Mouse (Mus musculus) urinary bladder, postnatal 36 days (tissue): ENCODE measurements around the gene 1810062G17Rik.
A peak's percentile ranks its signal among the peaks of the same experiment; 100 is the strongest.

Experiments used
- DNase-seq, 2 experiments: peaks; one replicate each; pipeline ENCODE4 v3.0.0; 2022; ENCODE audit warnings: low spot score in 2 of 2, mixed read lengths in 1 of 2

1810062G17Rik gene

DNA sequence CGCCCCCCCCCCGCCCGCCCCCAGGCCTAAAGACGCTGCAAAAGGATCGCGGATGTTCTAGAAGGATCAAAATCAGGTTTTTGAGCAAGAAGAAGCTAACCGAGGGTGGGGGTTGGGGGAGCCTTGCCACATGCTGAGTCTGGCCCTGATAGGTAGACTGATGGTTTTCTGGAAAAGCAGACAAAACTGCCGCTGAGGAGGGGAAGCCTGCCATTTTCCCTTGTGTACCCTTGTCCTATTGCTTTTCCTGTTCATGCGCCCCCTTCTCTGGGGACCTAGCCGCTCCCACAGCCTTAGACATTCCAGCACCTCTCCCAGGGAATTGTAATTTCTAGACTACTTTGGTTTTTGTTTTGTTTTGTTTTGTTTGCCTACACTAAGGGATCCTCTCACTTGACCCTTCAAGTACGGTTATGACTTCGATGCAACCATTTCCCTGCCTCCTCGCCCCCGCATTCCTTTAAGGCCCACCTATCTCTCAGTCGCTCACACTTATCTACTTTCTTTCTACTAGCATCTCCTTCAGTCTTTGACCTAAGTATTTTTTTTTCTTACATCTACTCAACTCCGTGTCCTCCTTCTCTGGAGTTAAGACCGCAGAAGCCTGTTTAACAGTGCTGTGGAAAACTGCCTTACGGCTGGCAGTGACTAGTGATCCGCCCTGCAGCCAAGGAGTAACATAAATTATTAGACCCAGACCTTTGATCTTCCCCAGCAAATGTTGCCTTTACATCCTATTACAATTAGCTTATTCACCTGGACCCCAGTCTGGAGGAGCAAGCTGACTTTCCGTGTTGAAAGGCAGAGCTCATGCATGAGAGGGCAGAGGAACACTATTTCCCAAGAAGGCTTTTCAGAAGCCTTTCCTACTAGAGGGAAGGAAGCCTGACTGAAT is 771 bp downstream of the 1810062G17Rik start:
- no peak for DNase-seq

GRCm38 (mm10) chr3:36478776-36479175 is 3.0 kb downstream of the 1810062G17Rik start:
- DNase-seq, result no peak

- DNase-seq, result no peak
Observed at GRCm38 (mm10) chr3:36480486-36480885, 4.7 kb downstream of the 1810062G17Rik start.

GRCm38 (mm10) chr3:36481776-36482193 is 6.0 kb downstream of the 1810062G17Rik start:
- DNase-seq, result peak in 1 of 2 experiments; percentile 40

DNA sequence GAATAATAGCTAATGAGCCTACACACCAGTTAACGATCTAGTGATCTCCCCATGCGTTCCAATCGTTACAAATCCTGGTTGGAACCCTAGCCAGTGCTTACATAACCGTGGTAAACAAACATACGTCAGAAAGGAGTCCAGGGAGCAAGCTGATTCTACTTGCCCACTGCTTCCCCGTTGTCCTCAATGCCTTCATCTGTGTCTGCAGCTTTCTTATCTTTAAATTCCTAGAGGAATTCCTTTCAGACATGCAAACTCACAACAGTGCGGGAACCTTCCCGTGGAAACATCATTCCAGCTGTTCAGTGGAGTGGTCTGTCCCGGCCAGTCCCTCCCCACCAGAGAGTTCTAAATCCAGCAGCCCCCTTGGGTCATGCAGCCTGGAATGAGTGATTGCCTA is 7.2 kb downstream of the 1810062G17Rik start:
- no peak for DNase-seq

GRCm38 (mm10) chr3:36484292-36484691 is 8.6 kb downstream of the 1810062G17Rik start:
- no peak for DNase-seq

DNA sequence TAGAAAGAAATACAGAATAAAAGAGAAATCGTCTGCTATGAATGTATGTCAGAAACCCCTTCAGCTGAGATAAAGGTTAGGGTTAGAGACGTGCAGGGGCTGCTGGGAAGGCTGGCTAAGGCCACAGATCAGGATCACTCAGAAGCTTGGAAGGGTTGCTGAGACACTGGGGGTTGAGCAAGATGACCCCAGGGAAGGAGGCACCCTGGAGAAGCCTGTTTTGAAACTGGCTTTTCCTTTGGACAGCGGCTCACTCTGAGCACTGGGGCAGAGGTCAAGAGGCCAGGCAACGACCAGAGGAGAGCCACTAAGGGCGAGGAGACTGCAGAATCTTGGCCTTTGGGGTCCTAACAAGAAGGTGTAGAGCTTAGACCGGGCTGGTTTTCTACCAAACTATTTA is 10.4 kb downstream of the 1810062G17Rik start:
- peak in 1 of 2 experiments; percentile 42 for DNase-seq

GRCm38 (mm10) chr3:36486881-36487280 is 11.1 kb downstream of the 1810062G17Rik start:
- no peak for DNase-seq

DNA sequence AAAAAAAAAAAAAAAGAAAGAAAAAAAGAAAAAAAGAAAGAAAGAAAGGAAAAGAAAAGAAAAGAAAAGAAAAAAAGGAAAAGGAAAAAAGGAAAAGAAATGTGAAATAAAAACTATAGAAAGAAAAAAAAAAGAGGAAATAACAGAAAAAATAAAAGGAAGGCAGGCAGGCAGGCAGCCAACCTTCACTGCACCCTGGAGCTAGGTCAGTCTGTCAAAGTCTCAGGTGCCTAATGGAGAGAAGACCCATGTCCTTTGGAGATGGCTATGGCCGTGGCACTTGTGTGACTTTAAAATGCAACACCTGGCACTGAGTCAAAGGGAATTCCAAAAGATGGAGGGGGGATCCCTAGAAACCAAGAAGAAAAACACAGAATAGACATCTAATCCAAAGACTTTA is 12.6 kb downstream of the 1810062G17Rik start:
- no peak for DNase-seq

DNA sequence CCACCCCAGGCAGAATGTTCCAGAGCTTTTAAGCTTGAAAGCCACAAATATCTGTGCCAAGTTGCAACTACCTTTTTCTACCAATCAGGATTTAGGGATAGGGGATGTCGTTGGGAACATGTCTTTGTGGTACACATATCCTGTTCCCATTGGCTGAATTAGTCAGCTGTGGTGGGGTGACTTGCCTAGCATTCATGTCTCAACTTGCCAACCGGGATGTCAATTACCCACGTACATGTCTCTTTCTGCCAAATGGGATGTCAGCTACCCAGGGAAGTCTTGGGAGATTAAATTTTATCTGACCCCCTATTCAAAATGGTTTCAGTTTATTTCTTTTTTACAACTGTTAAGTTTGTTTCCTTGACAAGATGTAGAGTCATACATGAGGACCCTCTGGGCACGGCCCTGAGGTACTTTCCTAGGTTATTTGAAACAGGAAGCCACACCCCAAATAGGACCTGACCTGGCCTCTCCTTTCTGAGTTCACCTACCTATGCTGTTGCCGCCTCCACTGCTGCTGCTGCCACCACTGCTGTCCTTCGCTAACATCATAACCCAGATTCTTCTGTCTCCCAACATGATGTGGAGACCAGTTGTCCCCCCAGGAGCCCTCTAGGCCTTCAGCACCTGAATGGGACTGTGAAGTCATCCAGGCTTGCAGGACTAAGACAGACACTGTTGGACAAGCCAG is 13.3 kb downstream of the 1810062G17Rik start:
- no peak for DNase-seq

DNA sequence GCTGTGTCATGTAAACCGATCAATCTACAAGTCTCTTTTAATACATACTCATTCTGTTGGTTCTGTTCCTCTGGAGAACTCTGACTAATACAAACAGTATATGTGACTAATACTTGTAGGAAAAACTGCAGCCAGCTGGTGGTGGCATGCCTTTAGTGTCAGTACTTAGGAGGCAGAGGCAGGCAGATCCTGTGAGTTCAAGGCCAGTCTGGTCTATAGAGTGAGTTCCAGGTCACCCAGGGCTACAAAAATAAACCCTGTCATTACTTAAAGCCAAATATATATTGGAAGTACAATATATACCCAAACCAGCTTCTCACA is 13.8 kb downstream of the 1810062G17Rik start:
- DNase-seq, result no peak

DNA sequence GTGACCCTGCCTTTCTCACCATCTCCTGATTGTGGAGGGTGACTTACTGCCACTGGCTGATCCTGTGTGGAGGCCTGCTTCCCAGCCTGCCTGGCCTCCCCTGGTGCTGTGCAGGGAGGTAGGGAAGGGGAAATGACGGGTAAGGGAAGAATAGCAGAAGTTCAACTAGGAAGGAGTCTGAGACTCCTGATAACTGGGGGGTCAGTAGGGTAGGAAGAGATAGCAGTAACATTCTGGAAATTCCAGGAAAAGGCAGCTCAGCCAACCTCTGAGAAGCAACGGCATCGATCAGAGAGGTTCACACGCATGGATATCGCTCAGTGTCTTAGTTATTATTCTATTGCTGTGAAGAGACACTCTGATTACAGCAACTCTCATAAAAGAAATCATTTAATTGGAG is 15.8 kb downstream of the 1810062G17Rik start:
- no peak for DNase-seq

DNA sequence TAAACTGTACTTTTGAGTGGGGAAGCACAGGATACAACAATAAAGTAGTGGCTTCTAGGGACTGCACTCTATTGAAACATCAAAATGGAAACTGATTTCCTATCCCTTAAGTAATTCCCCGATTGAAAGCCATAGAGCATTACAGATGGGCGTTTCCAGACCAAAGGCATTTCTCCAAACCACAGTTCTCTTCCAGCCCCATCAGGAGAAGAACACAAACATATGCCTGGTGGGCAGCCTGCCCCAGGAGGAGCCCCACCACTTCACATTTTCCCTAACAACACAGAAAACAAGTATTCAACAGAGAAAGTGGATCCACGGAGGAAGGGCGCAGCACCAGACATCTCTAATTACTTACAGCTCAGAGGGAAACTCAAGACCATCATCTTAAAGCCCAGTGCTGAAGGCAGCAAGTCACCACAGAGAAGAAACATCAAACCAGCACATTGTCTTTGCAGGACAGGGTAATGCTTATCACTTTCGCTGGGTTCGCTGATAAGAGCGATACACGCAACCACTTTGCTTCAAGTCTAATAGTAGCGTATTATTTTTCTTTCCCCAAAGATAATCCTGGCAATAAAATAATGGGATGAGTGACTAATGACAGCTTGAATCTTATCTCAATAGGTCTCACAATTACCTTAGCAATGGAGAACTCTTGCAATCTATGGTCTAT is 17.1 kb downstream of the 1810062G17Rik start:
- no peak for DNase-seq

DNA sequence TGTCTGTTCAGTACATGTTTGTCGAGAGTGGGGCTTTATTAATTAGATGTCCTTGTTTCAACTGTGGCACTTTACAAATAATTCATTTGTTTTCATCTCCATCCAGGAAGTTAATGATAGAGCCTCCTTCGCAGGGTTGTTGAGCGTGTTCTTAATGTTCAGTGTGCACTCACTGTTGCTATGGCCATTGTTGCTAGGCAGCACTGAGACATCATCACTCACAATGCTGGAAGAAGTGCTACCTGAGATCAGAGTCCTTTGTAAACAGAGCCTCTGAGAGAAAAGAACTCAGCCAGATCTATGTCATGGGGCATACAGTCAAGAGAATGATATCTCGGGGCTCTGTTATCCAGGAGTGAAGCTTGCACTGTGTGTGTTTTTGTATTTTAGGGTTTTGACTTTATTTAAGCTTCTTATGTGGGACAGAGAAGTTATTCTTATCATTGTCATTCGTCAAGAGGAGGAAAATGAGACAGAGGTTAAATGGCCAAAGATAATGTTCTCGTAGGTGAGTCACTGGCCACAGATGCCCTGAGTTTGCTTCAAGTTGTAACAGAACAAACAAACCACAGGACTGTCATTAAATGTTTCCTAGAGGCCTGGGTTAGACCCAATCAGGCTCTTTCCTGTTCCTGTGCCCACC is 18.0 kb downstream of the 1810062G17Rik start:
- DNase-seq, result no peak

GRCm38 (mm10) chr3:36494613-36495012 is 18.9 kb downstream of the 1810062G17Rik start:
- DNase-seq, result no peak

- DNase-seq, result peak; percentile 83 to 91
Observed at GRCm38 (mm10) chr3:36495436-36495835, 19.7 kb downstream of the 1810062G17Rik start.

DNA sequence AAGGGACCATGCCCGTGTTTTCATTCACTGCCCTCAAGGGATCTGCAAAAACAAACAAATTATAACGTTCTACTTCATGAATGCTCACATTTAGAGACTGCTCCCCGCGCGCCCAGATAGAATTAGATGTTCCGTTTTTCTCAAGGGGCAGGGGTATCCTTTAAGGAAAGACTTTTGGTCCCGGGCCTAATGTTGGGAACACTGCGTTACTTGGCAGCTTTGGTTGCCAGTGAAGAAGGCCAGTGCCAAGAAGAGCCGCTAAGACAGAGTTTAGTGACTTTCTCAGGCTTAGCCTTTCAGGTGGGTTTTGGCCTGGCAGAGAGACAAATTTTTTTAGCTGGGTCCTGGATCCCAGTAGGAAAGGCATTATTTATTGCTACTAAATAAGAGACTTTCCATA is 20.5 kb downstream of the 1810062G17Rik start:
- DNase-seq, result no peak

- DNase-seq, result peak; percentile 63 to 70
Observed at GRCm38 (mm10) chr3:36496746-36497145, 21.0 kb downstream of the 1810062G17Rik start.

- no peak for DNase-seq
Observed at GRCm38 (mm10) chr3:36498224-36498623, 22.5 kb downstream of the 1810062G17Rik start.

GRCm38 (mm10) chr3:36499418-36499817 is 23.7 kb downstream of the 1810062G17Rik start:
- DNase-seq, result no peak

DNA sequence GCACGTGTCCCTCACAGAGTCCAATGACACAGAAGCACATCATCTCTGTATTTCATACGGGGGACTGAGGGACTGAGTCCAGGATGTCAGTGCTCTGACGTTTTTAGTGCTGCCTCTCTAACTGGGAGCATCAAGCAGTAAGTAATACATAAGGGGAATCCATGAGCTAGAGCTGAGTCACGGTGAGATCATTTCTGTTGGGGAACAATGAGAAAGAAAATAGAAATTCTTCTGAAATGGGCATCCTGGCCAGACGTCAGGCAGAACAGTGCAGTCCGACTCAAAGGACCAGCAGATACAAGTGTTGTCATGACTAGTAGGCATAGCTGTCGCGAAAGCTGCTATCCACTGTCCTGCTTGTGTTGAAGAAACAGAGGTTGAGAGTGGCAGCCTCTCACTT is 25.2 kb downstream of the 1810062G17Rik start:
- DNase-seq, result no peak

GRCm38 (mm10) chr3:36501546-36501945 is 25.8 kb downstream of the 1810062G17Rik start:
- no peak for DNase-seq
